Mouse (Mus musculus) forebrain, embryonic 16.5 days (tissue): ENCODE measurements around the gene Gnb2. TPM values are rescaled to one million over a fixed set of nuclear protein-coding genes. Genes with fewer than 3 reads are reported as not detected.

ENCODE experiments used
- ATAC-seq: fragments of 200-750 bp; cut with Nextera tagmentation; 2 replicates; pipeline ENCODE4 v1.8.0; 2017; ENCODE audit warnings: mild to moderate bottlenecking, moderate library complexity
- H3K27ac ChIP-seq: fragments of 300-500 bp; sonication (generic); 2 replicates; pipeline ENCODE4 v1.5.1; 2014; ENCODE audit warnings: low read length, control low read depth
- H3K27me3 ChIP-seq: fragments of 300-500 bp; sonication (generic); replicated peaks from 2 replicates; pipeline ENCODE4 v1.6.1; 2014; ENCODE audit warnings: low read length; ENCODE audit not compliant: control insufficient read depth, insufficient read depth
- H3K36me3 ChIP-seq: fragments of 300-500 bp; sonication (generic); 2 replicates; pipeline ENCODE4 v1.6.1; 2014; ENCODE audit not compliant: control insufficient read depth, insufficient read depth
- H3K4me1 ChIP-seq: fragments of 300-500 bp; sonication (generic); replicated peaks from 2 replicates; pipeline ENCODE4 v1.6.1; 2014; ENCODE audit warnings: low read length; ENCODE audit not compliant: control insufficient read depth, insufficient read depth
- H3K4me2 ChIP-seq: fragments of 300-500 bp; sonication (generic); 2 replicates; pipeline ENCODE4 v1.6.1; 2014; ENCODE audit warnings: mild to moderate bottlenecking, low read length, control low read depth
- H3K4me3 ChIP-seq: fragments of 300-500 bp; sonication (generic); replicated peaks from 2 replicates; pipeline ENCODE4 v1.5.1; 2014; ENCODE audit warnings: mild to moderate bottlenecking, low read length, control low read depth
- H3K9ac ChIP-seq: fragments of 300-500 bp; sonication (generic); replicated peaks from 2 replicates; pipeline ENCODE4 v1.6.1; 2014; ENCODE audit warnings: low read depth, low read length, control low read depth
- H3K9me3 ChIP-seq: fragments of 300-500 bp; sonication (generic); 2 replicates; pipeline ENCODE4 v1.6.1; 2016; ENCODE audit warnings: low read length; ENCODE audit not compliant: control insufficient read depth
- WGBS: fragments of 180-500 bp; shearing (Covaris S2); extraction: QIAGEN DNeasy Blood & Tissue Kit; methylation state at CpG from one replicate; pipeline ENCODE4 v1.1.7; 2014; 5-methylcytosine and 5-hydroxymethylcytosine counted together
- polyA plus RNA-seq: library from polyadenylated mRNA; unstranded; fragments of >200 nt; fragmentation: Nextera tagmentation; extraction: Ambion mirVana; gene quantifications from 2 replicates; pipeline ENCODE4 v1.2.1, GENCODE M21; 2015

Gnb2 gene
- polyA plus RNA-seq, result 498 and 517 TPM in 2 replicates

DNA sequence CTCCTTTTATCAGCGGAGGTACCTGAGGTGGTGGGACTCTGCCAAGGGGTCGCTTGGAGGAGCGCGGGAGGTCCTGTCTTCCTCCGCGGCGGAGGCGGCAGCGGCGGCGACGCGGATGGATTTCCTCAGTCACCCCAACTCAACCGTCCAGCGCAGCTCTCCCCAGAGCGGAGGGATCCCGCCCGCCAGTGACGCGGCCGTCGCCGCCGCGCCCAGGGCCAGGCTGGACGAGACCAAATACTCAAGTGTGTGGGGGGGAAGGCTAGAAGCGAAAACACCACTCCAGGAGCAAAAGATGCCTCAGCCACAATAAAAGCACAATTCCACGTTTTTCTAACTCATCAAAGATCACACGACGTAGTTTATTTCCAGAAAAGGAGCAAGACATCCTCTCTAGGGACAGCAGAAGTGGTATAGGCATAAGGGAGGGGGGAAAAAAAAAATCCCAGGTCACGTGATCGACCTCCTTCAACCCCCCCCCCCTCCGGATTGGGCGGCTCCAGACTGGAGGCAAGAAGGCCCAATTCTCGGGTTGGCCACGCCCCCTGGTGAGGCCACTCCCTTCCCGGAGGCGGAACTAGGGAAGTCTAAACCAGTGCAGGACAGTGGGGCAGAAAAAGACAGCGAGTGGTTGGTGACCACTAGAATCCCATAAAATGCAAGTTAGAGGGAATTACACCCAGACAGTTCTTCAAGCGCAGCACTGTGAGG is at the start of gene Gnb2, which contains the start of gene Epo:
Gnb2 (minus strand) TSS at position 394 of the 711 bp plus-strand sequence.
Epo (minus strand) TSS at position 126 of the 711 bp plus-strand sequence.
- peak within 1 kb of the TSS; percentile 90 for H3K4me2 ChIP-seq
- H3K9me3 ChIP-seq, result no peaks in the 10 kb centered on the region
- H3K9ac ChIP-seq, result peak within 1 kb of the TSS; percentile 92
- peaks cover 15% of the 10 kb centered on the region for H3K4me1 ChIP-seq
- H3K36me3 ChIP-seq, result peaks cover 12% of the 10 kb centered on the region
- H3K27ac ChIP-seq, result peak within 1 kb of the TSS; percentile 97
- peak; percentile 74 for ATAC-seq
- peak within 1 kb of the TSS; percentile 81 for H3K4me3 ChIP-seq
- H3K27me3 ChIP-seq, result no peaks in the 10 kb centered on the region
- under 1% methylated on average over 38 of the region's 40 CpGs for WGBS

- no peak overlapping the region for H3K27ac ChIP-seq
- 51% methylated on average over 8 of the region's 8 CpGs for WGBS
- H3K9ac ChIP-seq, result peak overlapping the region; percentile 61; the same call in 1 of the 2 replicates
- no peaks in the 10 kb centered on the region; the same call in 1 of the 2 replicates for H3K27me3 ChIP-seq
- ATAC-seq, result no peak
- H3K36me3 ChIP-seq, result no peaks in the 10 kb centered on the region
- no peaks in the 10 kb centered on the region; the same call in 1 of the 2 replicates for H3K4me1 ChIP-seq
- no peak overlapping the region for H3K4me3 ChIP-seq
- no peaks in the 10 kb centered on the region for H3K9me3 ChIP-seq
- peak overlapping the region; percentile 53; the same call in 1 of the 2 replicates for H3K4me2 ChIP-seq
Observed at GRCm38 (mm10) chr5:137582702-137583101, 49.4 kb upstream of the Gnb2 start.

DNA sequence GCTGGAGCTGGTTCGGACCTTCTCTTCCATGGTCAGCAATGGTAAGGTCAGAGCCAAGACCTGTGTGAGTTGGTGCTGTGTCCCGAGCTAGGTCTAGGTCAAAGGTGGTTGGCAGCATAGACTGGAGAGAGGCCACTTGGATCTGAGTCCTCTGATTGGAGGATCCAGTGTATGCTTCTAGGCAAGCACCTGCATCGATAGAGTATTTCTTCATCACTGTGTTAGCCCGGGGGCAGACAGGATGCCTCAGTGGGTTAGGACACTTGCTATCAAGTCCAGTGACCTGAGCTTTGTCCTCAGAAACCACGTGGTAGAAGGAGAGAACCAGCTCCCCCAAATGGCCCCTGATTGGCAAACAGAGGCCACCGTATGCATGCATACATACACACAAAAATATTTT is 46.9 kb upstream of the Gnb2 start:
- 87% methylated on average over 6 of the region's 6 CpGs for WGBS
- H3K4me1 ChIP-seq, result no peaks in the 10 kb centered on the region; the same call in 1 of the 2 replicates
- H3K9me3 ChIP-seq, result no peaks in the 10 kb centered on the region
- no peaks in the 10 kb centered on the region for H3K36me3 ChIP-seq
- no peak overlapping the region for H3K9ac ChIP-seq
- H3K4me2 ChIP-seq, result no peak overlapping the region
- H3K27ac ChIP-seq, result no peak overlapping the region
- ATAC-seq, result no peak
- no peaks in the 10 kb centered on the region; the same call in 1 of the 2 replicates for H3K27me3 ChIP-seq
- H3K4me3 ChIP-seq, result no peak overlapping the region

- Histone ChIP-seq H3K27ac (no peak overlapping the region), H3K27me3 (no peaks in the 10 kb centered on the region; the same call in 1 of the 2 replicates), H3K9me3 (no peaks in the 10 kb centered on the region), H3K4me1 (no peaks in the 10 kb centered on the region; the same call in 1 of the 2 replicates), H3K9ac (peak overlapping the region; percentile 50), H3K36me3 (no peaks in the 10 kb centered on the region), H3K4me3 (peak overlapping the region; percentile 16), H3K4me2 (peak overlapping the region; percentile 50)
- ATAC-seq, result no peak
- WGBS, result 5% methylated on average over 27 of the region's 27 CpGs
Observed at GRCm38 (mm10) chr5:137574470-137574901, 41.2 kb upstream of the Gnb2 start.

DNA sequence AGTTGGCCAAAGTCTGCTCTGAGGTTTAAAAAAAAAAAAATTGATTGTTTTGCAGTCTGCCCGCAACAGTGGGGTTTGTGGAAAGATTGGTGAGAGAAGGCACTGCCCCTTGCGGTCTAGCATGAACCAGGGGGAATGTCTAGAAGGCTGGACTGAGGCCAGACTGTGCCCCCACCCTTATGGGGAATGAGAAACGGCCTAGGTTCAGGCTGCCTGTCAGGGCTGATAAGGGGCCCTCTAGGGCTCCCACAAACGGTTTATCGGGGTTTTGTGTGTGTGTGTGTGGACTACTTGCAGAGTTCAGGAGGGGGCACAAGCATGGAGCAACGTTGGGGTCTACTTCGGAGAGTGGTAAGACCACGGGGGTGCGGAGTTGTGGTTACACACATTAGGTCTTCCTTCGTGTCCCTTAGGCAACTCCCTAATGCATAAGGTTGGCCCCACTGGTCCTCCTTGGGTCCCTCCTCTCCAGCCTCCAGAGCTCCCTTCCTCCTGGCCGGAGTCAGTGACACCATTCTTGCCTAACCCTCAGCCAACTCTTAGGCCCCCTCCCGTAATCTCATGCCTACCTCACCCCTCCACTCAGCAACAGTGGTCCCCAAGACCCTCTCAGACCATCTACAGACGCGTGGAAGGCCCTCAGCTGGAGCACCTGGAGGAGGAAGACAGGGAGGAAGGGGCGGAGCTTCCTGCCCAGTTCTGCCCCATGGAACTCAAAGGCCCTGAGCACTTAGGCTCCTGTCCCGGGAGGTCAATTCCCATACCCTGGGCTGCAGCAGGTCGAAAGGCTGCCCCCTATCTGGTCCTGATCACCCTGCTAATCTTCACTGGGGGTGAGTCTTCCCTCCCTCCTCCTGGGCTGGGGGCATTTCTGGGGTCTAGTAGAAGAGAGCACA is 37.6 kb upstream of the Gnb2 start:
- no peak overlapping the region for H3K27ac ChIP-seq
- no peaks in the 10 kb centered on the region; the same call in 1 of the 2 replicates for H3K27me3 ChIP-seq
- no peak for ATAC-seq
- no peaks in the 10 kb centered on the region for H3K9me3 ChIP-seq
- H3K9ac ChIP-seq, result no peak overlapping the region
- H3K36me3 ChIP-seq, result peaks cover 2% of the 10 kb centered on the region; the same call in 1 of the 2 replicates
- no peaks in the 10 kb centered on the region; the same call in 1 of the 2 replicates for H3K4me1 ChIP-seq
- no peak overlapping the region for H3K4me2 ChIP-seq
- WGBS, result 82% methylated on average over 17 of the region's 17 CpGs
- H3K4me3 ChIP-seq, result no peak overlapping the region

DNA sequence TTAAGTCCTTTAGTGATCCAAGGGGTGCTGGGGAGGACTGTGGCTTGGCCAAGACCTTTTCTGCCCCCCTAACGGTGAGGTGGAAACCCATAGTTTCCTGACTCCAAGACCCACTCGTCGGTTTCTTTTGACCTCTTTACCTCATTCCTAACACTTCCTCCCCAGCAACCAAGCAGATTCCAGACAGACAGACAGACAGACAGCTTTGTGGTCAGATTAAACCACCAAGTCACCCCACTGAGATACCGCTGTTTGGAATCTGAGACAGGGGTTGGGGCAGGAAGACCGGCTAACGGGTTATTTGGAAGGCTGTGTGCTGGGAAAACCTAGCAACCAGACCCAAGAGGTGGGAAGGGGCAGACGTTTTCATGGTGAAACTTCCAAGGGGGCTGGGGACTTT is 36.9 kb upstream of the Gnb2 start:
- no peak overlapping the region for H3K4me3 ChIP-seq
- no peaks in the 10 kb centered on the region; the same call in 1 of the 2 replicates for H3K4me1 ChIP-seq
- no peaks in the 10 kb centered on the region for H3K9me3 ChIP-seq
- no peak for ATAC-seq
- WGBS, result 65% methylated on average over 7 of the region's 7 CpGs
- H3K27me3 ChIP-seq, result no peaks in the 10 kb centered on the region; the same call in 1 of the 2 replicates
- no peak overlapping the region for H3K4me2 ChIP-seq
- no peak overlapping the region for H3K27ac ChIP-seq
- H3K9ac ChIP-seq, result no peak overlapping the region
- peaks cover 2% of the 10 kb centered on the region; the same call in 1 of the 2 replicates for H3K36me3 ChIP-seq

GRCm38 (mm10) chr5:137569665-137570064 is 36.4 kb upstream of the Gnb2 start, which contains the start of gene Tfr2:
Tfr2 (plus strand) TSS chr5:137569840.
- no peak within 1 kb of the TSS for H3K27ac ChIP-seq
- no peaks in the 10 kb centered on the region; the same call in 1 of the 2 replicates for H3K27me3 ChIP-seq
- no peaks in the 10 kb centered on the region; the same call in 1 of the 2 replicates for H3K4me1 ChIP-seq
- 38% methylated on average over 9 of the region's 9 CpGs for WGBS
- ATAC-seq, result no peak
- H3K9me3 ChIP-seq, result no peaks in the 10 kb centered on the region
- no peak within 1 kb of the TSS for H3K4me3 ChIP-seq
- peaks cover 5% of the 10 kb centered on the region for H3K36me3 ChIP-seq
- no peak within 1 kb of the TSS for H3K9ac ChIP-seq
- no peak within 1 kb of the TSS for H3K4me2 ChIP-seq

- 73% methylated on average over 12 of the region's 12 CpGs for WGBS
- no peak for ATAC-seq
- Histone ChIP-seq H3K4me2 (no peak overlapping the region), H3K4me3 (no peak overlapping the region), H3K9me3 (no peaks in the 10 kb centered on the region), H3K36me3 (peaks cover 6% of the 10 kb centered on the region), H3K27ac (no peak overlapping the region), H3K4me1 (no peaks in the 10 kb centered on the region), H3K27me3 (no peaks in the 10 kb centered on the region; the same call in 1 of the 2 replicates), H3K9ac (no peak overlapping the region)
Observed at GRCm38 (mm10) chr5:137569031-137569430, 35.7 kb upstream of the Gnb2 start.
